Mouse (Mus musculus) brown adipose tissue, adult 24 weeks (tissue): ENCODE data around the gene Tet1. TPM values are rescaled to one million over a fixed set of nuclear protein-coding genes. Genes with fewer than 3 reads are reported as not detected.
A peak's percentile ranks its signal among the peaks of the same experiment; 100 is the strongest.

Experiments
- H3K27ac ChIP-seq: fragments of 200-500 bp; replicated peaks from 2 replicates; pipeline ENCODE4 v1.5.1; 2012; ENCODE audit warnings: low read depth, mild to moderate bottlenecking, low read length
- H3K4me1 ChIP-seq: fragments of 200-500 bp; 2 replicates; pipeline ENCODE4 v1.6.1; 2012; ENCODE audit warnings: low read length, mixed read lengths; ENCODE audit not compliant: control insufficient read depth, insufficient read depth, insufficient read length
- H3K4me3 ChIP-seq: fragments of 200-500 bp; 2 replicates; pipeline ENCODE4 v1.5.1; 2012; ENCODE audit warnings: low read depth, mild to moderate bottlenecking, low read length, moderate library complexity; ENCODE audit not compliant: insufficient read depth
- polyA plus RNA-seq: library from polyadenylated mRNA; stranded (reverse); fragments of >200 nt; gene quantifications from 2 replicates; pipeline ENCODE4 v1.2.4, GENCODE M21; 2012; ENCODE audit not compliant: missing spikeins, insufficient read depth, insufficient read length

Gene Tet1
- polyA plus RNA-seq, 1 experiment = 0.12 TPM

GRCm38 (mm10) chr10:62875565-62875964 lies 33.2 kb downstream of the Tet1 start:
- Histone ChIP-seq H3K27ac (no peak overlapping the region), H3K4me3 (no peak overlapping the region), H3K4me1 (no peaks in the 10 kb centered on the region)

- H3K4me1 ChIP-seq = no peaks in the 10 kb centered on the region
- H3K27ac ChIP-seq = no peak overlapping the region
- no peak overlapping the region for H3K4me3 ChIP-seq
Measured at GRCm38 (mm10) chr10:62874828-62875227, 34.0 kb downstream of the Tet1 start.

DNA sequence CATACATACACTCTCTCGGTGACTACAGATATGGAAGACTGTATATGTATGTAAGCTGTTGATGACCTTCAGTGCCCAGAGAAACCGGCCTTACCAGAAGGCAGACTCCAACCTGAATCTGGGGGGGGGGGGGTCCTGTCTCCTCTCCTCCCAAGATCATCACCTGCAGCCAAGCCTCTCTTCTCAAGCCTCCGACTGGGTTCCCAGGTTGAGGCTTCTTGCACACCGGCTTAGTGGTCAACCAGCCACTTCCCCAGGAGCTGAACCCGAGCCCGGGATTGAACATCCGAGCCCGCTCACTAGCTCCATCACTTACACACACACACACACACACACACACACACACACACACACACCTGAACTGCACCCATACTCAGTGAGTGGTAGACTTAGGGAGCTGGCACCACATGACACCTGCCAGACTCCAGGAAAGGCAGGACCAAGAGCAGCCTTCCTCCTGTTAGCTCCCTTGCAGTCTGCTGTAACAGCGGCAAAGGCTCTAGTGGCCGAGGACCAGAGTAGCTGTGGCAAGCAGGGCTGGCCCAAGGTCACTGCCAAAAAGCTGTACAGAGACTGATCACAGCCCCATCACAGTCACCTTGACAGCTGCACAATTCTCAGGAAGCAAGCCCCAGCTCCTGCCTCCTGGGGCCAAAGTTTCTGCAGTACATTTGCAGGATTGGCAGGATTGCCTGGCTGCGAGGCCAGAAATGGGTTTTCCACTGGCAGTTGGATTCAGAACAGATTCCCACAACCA lies 42.6 kb downstream of the Tet1 start:
- Histone ChIP-seq H3K27ac (no peak overlapping the region), H3K4me3 (peak overlapping the region; percentile 52), H3K4me1 (no peaks in the 10 kb centered on the region)

GRCm38 (mm10) chr10:62865167-62866034 lies 43.4 kb downstream of the Tet1 start:
- Histone ChIP-seq H3K4me3 (peak overlapping the region; percentile 52), H3K27ac (no peak overlapping the region), H3K4me1 (no peaks in the 10 kb centered on the region)

DNA sequence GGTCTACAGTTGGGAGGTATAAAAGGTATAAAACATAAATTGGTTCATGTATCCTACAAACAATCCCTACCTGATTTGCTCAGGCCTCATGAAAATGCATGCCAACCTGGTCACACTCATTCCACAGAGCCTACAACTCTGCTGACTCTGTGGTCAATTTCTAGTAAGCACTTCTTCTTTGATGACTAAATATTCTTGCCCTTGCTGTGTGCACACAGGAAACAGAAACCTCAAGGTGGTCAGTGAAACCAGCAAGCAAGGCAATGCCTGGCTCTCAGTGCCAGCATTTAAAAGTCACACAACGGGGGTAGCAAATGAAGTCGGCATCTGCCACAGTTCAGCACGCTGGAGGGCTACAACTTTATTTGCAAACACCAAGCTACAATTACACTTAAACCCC lies 45.2 kb downstream of the Tet1 start:
- Histone ChIP-seq H3K4me3 (no peak overlapping the region), H3K27ac (no peak overlapping the region), H3K4me1 (no peaks in the 10 kb centered on the region)

GRCm38 (mm10) chr10:62862435-62862834 lies 46.4 kb downstream of the Tet1 start:
- Histone ChIP-seq H3K27ac (no peak overlapping the region), H3K4me1 (no peaks in the 10 kb centered on the region), H3K4me3 (no peak overlapping the region)

GRCm38 (mm10) chr10:62858967-62859366 lies 49.8 kb downstream of the Tet1 start:
- no peak overlapping the region for H3K27ac ChIP-seq
- no peak overlapping the region for H3K4me3 ChIP-seq
- H3K4me1 ChIP-seq = no peaks in the 10 kb centered on the region

DNA sequence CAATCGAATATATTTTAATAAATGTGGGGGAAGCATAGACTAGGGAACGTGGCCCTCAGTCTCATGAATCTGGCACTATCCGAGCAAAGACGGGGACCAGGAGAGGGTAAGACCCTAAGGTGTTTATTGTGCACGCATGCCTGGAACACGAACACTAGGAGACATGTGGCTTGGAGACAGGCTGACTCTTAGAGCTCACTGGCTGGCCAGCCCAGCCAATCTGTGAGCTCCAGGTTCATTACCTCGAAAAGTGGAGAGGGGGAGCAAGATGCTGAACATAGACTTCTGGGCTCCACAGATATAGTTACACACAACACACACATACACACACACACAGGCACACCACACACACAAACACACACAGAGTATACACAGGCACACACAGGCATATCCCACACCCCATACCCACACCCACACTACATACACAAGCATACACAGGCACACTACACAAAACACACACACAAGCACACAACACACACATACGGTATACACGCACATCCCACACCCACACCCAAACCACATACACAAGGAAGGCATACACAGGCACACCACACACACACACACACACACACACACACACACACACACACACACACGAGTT lies 52.0 kb downstream of the Tet1 start:
- H3K4me3 ChIP-seq = no peak overlapping the region
- H3K4me1 ChIP-seq = no peaks in the 10 kb centered on the region
- H3K27ac ChIP-seq = no peak overlapping the region

- no peaks in the 10 kb centered on the region for H3K4me1 ChIP-seq
- H3K4me3 ChIP-seq = no peak overlapping the region
- H3K27ac ChIP-seq = no peak overlapping the region
Measured at GRCm38 (mm10) chr10:62854992-62855391, 53.8 kb downstream of the Tet1 start.

GRCm38 (mm10) chr10:62854581-62854980 lies 54.2 kb downstream of the Tet1 start:
- H3K4me3 ChIP-seq = no peak overlapping the region
- no peaks in the 10 kb centered on the region for H3K4me1 ChIP-seq
- no peak overlapping the region for H3K27ac ChIP-seq

GRCm38 (mm10) chr10:62851578-62851977 lies 57.2 kb downstream of the Tet1 start:
- Histone ChIP-seq H3K27ac (no peak overlapping the region), H3K4me1 (no peaks in the 10 kb centered on the region), H3K4me3 (no peak overlapping the region)

DNA sequence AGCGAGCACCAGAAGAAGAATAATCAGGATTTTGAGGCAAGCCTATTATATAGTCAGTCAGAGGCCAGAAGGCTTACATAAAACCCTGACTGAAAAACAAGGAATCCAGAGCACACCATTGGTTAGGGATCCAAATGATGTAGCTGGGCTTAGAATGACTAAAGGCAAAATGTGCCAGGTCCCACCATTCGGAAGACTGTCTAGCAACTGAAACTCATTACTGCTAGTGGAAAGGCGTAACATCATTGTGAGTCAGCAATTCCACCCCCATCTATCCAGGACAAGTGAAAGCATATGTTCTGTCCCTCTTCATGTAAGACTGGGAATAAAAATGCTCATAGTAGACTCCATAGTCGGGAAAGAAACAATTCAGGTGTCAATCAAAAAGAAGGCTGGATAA lies 57.8 kb downstream of the Tet1 start:
- H3K4me1 ChIP-seq = no peaks in the 10 kb centered on the region
- H3K27ac ChIP-seq = no peak overlapping the region
- no peak overlapping the region for H3K4me3 ChIP-seq

DNA sequence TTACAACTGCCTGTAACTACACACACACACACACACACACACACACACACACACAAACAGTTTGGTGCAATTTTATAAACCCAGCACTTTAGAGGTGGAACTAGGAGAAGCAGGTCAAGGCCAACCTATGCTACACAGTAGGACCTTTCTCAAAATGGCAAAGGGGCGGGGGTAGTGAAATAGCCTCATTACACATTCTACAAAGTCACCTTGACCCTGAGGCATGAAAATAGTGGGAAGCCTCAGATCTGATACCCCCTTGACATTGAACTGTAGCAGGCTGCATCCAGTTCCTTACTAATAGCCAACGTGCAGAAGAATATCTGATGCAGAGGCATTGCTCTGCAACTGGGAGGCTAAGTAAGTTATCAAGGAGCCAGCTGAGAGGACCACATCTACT lies 60.0 kb downstream of the Tet1 start:
- Histone ChIP-seq H3K4me1 (no peaks in the 10 kb centered on the region), H3K27ac (no peak overlapping the region), H3K4me3 (no peak overlapping the region)

GRCm38 (mm10) chr10:62847069-62847626 lies 61.6 kb downstream of the Tet1 start:
- no peak overlapping the region for H3K27ac ChIP-seq
- no peak overlapping the region for H3K4me3 ChIP-seq
- H3K4me1 ChIP-seq = no peaks in the 10 kb centered on the region

DNA sequence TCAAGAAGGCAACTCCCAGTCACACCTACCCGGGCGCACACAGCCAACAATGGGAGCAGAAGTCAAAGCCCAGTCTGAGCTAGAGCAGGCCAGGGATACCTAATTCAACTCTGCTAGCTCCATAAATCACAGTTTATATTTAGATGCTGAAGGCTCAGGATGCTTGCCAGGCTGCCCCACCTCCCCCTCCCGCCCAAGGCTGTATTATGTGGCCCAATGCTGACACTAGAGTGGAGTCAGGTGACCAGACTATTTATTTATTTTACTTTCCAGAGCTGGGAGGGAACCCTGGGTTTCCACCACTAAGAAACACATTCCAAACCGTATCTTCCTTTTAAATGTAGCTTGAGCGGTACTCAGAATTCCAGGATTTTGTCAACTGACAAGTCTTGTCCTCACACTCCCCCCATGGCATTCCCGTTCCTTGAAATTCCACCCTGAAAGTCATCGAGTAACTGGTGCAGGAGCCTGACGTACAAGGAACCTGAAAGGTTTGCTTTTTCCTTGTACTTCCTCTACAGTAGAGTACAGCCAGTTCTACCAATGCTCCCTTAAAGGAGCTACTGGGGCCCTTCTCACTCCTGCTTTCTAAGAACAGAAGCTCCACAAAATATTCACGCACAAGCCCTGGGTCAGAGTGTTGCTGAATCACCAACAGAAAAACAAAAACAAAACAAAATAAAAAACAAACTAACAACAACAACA lies 64.9 kb downstream of the Tet1 start:
- Histone ChIP-seq H3K27ac (no peak overlapping the region), H3K4me3 (no peak overlapping the region)

More for the DNA sequence above, 64.9 kb downstream of the Tet1 start:
- no peaks in the 10 kb centered on the region for H3K4me1 ChIP-seq
